Mouse (Mus musculus) bone marrow macrophage, adult 2 months (primary cell): ENCODE results near the gene C1ra.

Experiments
- CTCF ChIP-seq: IDR thresholded peaks from 2 replicates; pipeline ENCODE4 v1.5.1; 2012; ENCODE audit warnings: low read depth, mild to moderate bottlenecking, low read length, moderate library complexity
- POLR2A ChIP-seq: IDR thresholded peaks from 2 replicates; pipeline ENCODE4 v1.6.1; 2012; ENCODE audit warnings: mild to moderate bottlenecking, low read depth, low read length, borderline replicate concordance

DNA sequence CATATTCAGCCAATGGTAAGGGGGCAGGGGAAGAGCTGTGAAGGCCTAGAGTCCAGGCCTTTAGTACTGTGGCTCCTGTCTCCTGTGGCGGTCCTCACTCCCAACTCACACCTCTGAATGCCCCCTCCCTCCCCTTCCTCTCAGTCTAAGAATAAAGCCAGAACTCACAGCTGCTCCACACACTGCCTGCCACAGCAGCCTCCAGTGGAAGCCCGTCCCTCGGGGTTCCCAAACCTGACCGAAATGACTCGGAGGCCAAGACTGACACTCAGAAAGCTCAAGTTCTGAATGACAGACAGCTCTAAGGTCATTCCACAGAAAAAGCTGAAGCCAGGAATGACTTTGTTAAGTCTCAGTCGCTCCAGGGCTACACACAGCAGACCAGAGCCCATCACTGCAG, 46.5 kb upstream of the C1ra start:
- TF ChIP-seq CTCF, result no peak
- TF ChIP-seq POLR2A, result no peak
